Mouse (Mus musculus): ENCODE results near the gene Dip2b. TPM values are rescaled to one million over a fixed set of nuclear protein-coding genes. Genes with fewer than 3 reads are reported as not detected.

Gene Dip2b
- total and polyA plus RNA-seq, 3 experiments, result 11.2 to 19.5 (median 18.6) TPM

DNA sequence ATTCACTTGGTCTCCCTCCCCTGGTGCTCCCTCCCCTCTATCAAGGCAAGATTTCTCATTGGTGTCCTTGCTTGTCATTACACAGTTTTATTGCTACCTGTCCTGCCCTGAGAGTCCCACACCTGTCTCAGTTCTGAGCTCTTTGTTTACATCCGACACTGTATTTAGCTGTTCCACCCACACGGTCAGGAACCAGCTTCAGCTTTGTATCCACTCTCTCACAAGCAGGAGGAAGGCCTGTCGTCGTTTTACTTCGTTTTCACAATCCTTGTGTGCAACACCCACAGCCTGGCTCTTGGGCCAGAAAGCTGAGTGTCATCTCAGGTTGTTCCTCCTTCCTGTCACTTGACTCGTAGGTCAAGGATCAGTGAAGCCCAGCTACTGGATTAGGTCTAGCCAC lies 45.4 kb downstream of the Dip2b start:
- no peaks in the 10 kb centered on the region for H3K27me3 ChIP-seq (ENCODE audit: control insufficient read depth, insufficient read depth, low read length)

DNA sequence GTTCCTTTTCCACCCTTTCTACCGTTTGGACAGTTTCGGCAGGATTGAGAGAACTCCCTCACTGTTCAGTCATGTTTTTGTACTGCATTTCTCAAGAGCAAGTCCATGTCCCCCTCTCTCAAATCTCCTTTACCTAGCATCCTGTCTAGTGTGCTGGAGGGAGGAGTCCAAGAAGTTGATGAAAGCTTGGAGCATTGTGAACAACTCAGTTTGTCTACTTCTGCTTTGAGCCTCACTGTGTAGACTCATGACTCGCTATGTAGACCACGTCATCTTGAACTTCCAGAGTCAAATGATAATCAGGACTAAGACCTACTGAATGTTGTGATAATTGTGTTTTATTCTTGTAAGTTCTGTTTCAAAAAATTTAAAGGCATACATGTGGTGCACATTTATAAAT lies 46.4 kb downstream of the Dip2b start:
- TF ChIP-seq CTCF (IDR thresholded peaks at IDR 0.05) (no peak), EP300 (IDR thresholded peaks at IDR 0.05; ENCODE audit: insufficient read depth, low read depth, low read length) (no peak), POLR2A (IDR thresholded peaks at IDR 0.05; ENCODE audit: insufficient read depth, low read depth, low read length) (no peak)
- 63% methylated on average over 4 of the region's 4 CpGs for WGBS

More for the DNA sequence above, 45.4 kb downstream of the Dip2b start:
- intact Hi-C loops (cut with DNase I), result loop anchor here (5.0 kb wide), 1 partner anchor 37 kb away; no protein-coding TSS in a partner anchor
- H3K4me1 ChIP-seq (ENCODE audit: control insufficient read depth, insufficient read depth, low read length), result peaks cover 24% of the 10 kb centered on the region
- no peak overlapping the region for H3K4me3 ChIP-seq
- no peak for DNase-seq
- peaks cover 2% of the 10 kb centered on the region; the same call in 1 of the 2 replicates for H3K36me3 ChIP-seq (ENCODE audit: control insufficient read depth, insufficient read depth, low read length)
- peaks cover 12% of the 10 kb centered on the region for H3K79me2 ChIP-seq (replicated peaks; ENCODE audit: control insufficient read depth, insufficient read depth, low read length)
- WGBS, result 66% methylated on average over 6 of the region's 6 CpGs
- H3K27ac ChIP-seq, result no peak overlapping the region
- no peak overlapping the region for H3K9ac ChIP-seq (ENCODE audit: low read depth, low read length)
- no peak for TF ChIP-seq CTCF (IDR thresholded peaks at IDR 0.05)
- no peak for TF ChIP-seq EP300 (IDR thresholded peaks at IDR 0.05; ENCODE audit: insufficient read depth, low read depth, low read length)
- no peak for TF ChIP-seq POLR2A (IDR thresholded peaks at IDR 0.05; ENCODE audit: insufficient read depth, low read depth, low read length)

DNA sequence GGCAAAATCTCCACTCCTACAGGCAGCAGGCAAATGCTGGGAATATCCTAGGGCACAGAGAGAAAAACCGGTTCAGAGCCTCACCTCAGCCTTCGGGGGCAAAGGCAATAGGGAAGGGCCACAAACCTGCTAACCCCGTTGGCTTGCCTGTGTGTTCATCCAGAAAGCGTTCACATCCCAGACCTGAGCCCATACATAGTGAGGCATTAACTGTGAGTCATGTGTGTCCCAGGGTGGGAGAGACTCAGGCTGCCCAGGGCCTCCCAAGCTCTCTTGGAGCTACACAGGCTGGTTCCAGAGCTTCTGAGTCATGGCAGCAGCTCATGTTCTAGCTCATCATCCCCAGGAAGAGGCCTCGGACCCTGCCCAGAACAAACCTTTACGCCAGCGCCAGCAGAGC lies 49.6 kb downstream of the Dip2b start:
- WGBS, result 69% methylated on average over 7 of the region's 7 CpGs
- H3K79me2 ChIP-seq (replicated peaks; ENCODE audit: control insufficient read depth, insufficient read depth, low read length), result peaks cover 11% of the 10 kb centered on the region
- no peak for DNase-seq
- TF ChIP-seq POLR2A (IDR thresholded peaks at IDR 0.05; ENCODE audit: insufficient read depth, low read depth, low read length) (no peak), EP300 (IDR thresholded peaks at IDR 0.05; ENCODE audit: insufficient read depth, low read depth, low read length) (no peak), CTCF (IDR thresholded peaks at IDR 0.05) (no peak)
- no peak overlapping the region for H3K9ac ChIP-seq (ENCODE audit: low read depth, low read length)
- no peak overlapping the region for H3K4me3 ChIP-seq
- H3K27me3 ChIP-seq (ENCODE audit: control insufficient read depth, insufficient read depth, low read length), result no peaks in the 10 kb centered on the region
- no peak overlapping the region for H3K27ac ChIP-seq
- H3K36me3 ChIP-seq (ENCODE audit: control insufficient read depth, insufficient read depth, low read length), result no peaks in the 10 kb centered on the region
- H3K4me1 ChIP-seq (ENCODE audit: control insufficient read depth, insufficient read depth, low read length), result peaks cover 14% of the 10 kb centered on the region
- intact Hi-C loops (cut with DNase I), result no loop called here

More for the DNA sequence above, 46.4 kb downstream of the Dip2b start:
- no peak overlapping the region for H3K27ac ChIP-seq
- H3K9ac ChIP-seq (ENCODE audit: low read depth, low read length), result no peak overlapping the region
- peaks cover 11% of the 10 kb centered on the region for H3K79me2 ChIP-seq (replicated peaks; ENCODE audit: control insufficient read depth, insufficient read depth, low read length)
- H3K36me3 ChIP-seq (ENCODE audit: control insufficient read depth, insufficient read depth, low read length), result peaks cover 2% of the 10 kb centered on the region; the same call in 1 of the 2 replicates
- H3K4me3 ChIP-seq, result no peak overlapping the region
- H3K27me3 ChIP-seq (ENCODE audit: control insufficient read depth, insufficient read depth, low read length), result no peaks in the 10 kb centered on the region
- intact Hi-C loops (cut with DNase I), result loop anchor here (5.0 kb wide), 1 partner anchor 38 kb away; no protein-coding TSS in a partner anchor
- H3K4me1 ChIP-seq (ENCODE audit: control insufficient read depth, insufficient read depth, low read length), result peaks cover 21% of the 10 kb centered on the region
- DNase-seq, result no peak

DNA sequence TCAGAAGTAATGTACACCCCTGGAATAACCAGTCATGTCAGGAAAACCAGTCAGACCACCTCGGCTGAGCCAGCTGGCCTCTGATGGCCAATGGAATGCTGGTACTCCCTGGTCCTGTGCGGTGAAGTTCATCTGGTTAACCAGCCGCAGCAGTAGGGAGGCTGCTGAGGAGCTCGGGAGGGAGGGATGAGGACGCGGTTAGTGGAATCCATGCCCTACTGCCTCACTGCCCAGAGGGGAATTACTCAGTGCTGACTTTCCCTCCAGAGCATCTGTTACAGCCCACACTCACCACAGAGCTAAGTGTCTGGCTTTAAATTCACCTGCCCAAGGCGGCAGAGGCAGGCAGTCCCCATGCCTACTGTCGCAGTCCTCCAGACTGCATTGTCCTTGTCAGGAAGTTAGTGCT lies 51.2 kb downstream of the Dip2b start:
- H3K27me3 ChIP-seq (ENCODE audit: control insufficient read depth, insufficient read depth, low read length), result no peaks in the 10 kb centered on the region
- H3K4me1 ChIP-seq (ENCODE audit: control insufficient read depth, insufficient read depth, low read length), result peaks cover 9% of the 10 kb centered on the region
- H3K36me3 ChIP-seq (ENCODE audit: control insufficient read depth, insufficient read depth, low read length), result no peaks in the 10 kb centered on the region
- no peak overlapping the region for H3K27ac ChIP-seq
- 47% methylated on average over 8 of the region's 8 CpGs for WGBS
- TF ChIP-seq POLR2A (IDR thresholded peaks at IDR 0.05; ENCODE audit: insufficient read depth, low read depth, low read length) (no peak), EP300 (IDR thresholded peaks at IDR 0.05; ENCODE audit: insufficient read depth, low read depth, low read length) (no peak), CTCF (IDR thresholded peaks at IDR 0.05) (no peak; the same call in 1 of the 2 replicates)
- H3K4me3 ChIP-seq, result no peak overlapping the region
- no peak overlapping the region for H3K9ac ChIP-seq (ENCODE audit: low read depth, low read length)
- DNase-seq, result no peak
- intact Hi-C loops (cut with DNase I), result no loop called here
- peaks cover 5% of the 10 kb centered on the region for H3K79me2 ChIP-seq (replicated peaks; ENCODE audit: control insufficient read depth, insufficient read depth, low read length)

DNA sequence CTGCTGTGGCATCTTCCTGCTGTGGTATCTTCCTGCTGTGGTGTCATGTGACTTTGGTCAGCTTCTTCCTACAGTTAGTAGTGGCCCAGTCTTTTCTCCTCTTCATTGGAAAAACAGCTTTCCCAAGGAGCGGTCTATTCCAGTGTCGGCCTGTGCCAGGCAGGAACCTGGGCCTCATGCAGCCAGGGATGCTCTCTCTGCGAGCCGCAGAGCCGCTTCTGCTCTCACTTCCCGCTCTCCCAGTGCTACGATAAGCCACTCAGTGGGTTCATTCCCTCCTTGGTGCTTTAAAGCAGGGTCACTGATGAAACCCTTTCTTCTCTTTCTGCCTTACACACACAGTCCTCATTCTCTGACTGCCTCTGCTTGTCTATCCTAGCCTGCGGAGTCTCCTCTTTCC lies 53.4 kb downstream of the Dip2b start:
- H3K27ac ChIP-seq, result no peak overlapping the region
- intact Hi-C loops (cut with DNase I), result no loop called here
- no peak for DNase-seq

DNA sequence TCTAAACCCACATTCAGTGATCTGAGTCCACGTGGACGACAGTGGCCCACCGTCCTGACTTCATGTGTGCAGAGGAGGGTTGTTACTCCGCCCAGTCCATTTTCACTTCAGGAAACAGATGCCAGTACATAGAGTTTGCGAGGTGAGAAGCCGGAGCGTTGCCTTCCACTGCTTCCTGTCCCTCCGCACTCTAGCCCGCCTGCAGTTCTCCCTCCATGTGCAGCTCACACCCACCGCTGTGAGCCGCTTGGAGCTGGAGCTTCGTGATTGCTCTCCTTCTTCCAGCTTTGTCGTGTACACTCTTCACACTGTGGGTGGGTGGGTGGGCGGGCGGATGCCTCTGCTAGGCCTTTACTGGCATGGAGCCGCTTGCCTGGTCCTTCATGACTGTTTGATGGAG lies 53.8 kb downstream of the Dip2b start:
- 36% methylated on average over 16 of the region's 16 CpGs for WGBS
- DNase-seq, result no peak

More for the DNA sequence above, 53.4 kb downstream of the Dip2b start:
- Histone ChIP-seq H3K36me3 (ENCODE audit: control insufficient read depth, insufficient read depth, low read length) (no peaks in the 10 kb centered on the region), H3K4me3 (no peak overlapping the region), H3K9ac (ENCODE audit: low read depth, low read length) (no peak overlapping the region), H3K4me1 (ENCODE audit: control insufficient read depth, insufficient read depth, low read length) (peaks cover 9% of the 10 kb centered on the region), H3K79me2 (replicated peaks; ENCODE audit: control insufficient read depth, insufficient read depth, low read length) (peaks cover 9% of the 10 kb centered on the region), H3K27me3 (ENCODE audit: control insufficient read depth, insufficient read depth, low read length) (no peaks in the 10 kb centered on the region)
- TF ChIP-seq EP300 (IDR thresholded peaks at IDR 0.05; ENCODE audit: insufficient read depth, low read depth, low read length) (no peak), POLR2A (IDR thresholded peaks at IDR 0.05; ENCODE audit: insufficient read depth, low read depth, low read length) (no peak), CTCF (IDR thresholded peaks at IDR 0.05) (no peak)
- WGBS, result 44% methylated on average over 8 of the region's 8 CpGs

More for the DNA sequence above, 53.8 kb downstream of the Dip2b start:
- intact Hi-C loops (cut with DNase I), result no loop called here
- H3K27me3 ChIP-seq (ENCODE audit: control insufficient read depth, insufficient read depth, low read length), result no peaks in the 10 kb centered on the region
- no peak overlapping the region for H3K9ac ChIP-seq (ENCODE audit: low read depth, low read length)
- peaks cover 11% of the 10 kb centered on the region for H3K4me1 ChIP-seq (ENCODE audit: control insufficient read depth, insufficient read depth, low read length)
- H3K79me2 ChIP-seq (replicated peaks; ENCODE audit: control insufficient read depth, insufficient read depth, low read length), result peaks cover 9% of the 10 kb centered on the region
- no peak overlapping the region for H3K27ac ChIP-seq
- TF ChIP-seq EP300 (IDR thresholded peaks at IDR 0.05; ENCODE audit: insufficient read depth, low read depth, low read length) (no peak), POLR2A (IDR thresholded peaks at IDR 0.05; ENCODE audit: insufficient read depth, low read depth, low read length) (no peak), CTCF (IDR thresholded peaks at IDR 0.05) (no peak)
- no peak overlapping the region for H3K4me3 ChIP-seq
- no peaks in the 10 kb centered on the region for H3K36me3 ChIP-seq (ENCODE audit: control insufficient read depth, insufficient read depth, low read length)
